Mouse (Mus musculus) ZHBTc4 (cell line): ENCODE measurements around the gene Wdr6.

ENCODE experiments used
- DNase-seq: peaks from one replicate; pipeline ENCODE4 v3.0.0-alpha.2; 2011; ENCODE audit warnings: low read depth, low spot score

Wdr6 gene

GRCm38 (mm10) chr9:108523341-108523740 is 55.2 kb downstream of the Wdr6 start:
- DNase-seq = no peak
